In genomic region chr2:29787937-29788681, GRCm38 (mm10) we compare ENCODE assay signal across 8 mouse cellular contexts. TPM values are rescaled to one million over a fixed set of nuclear protein-coding genes. Genes with fewer than 3 reads are reported as not detected.
DNase-seq lines count a peak whose midpoint lies in the region; ATAC-seq lines count a peak whose summit lies in the region.

Gene Trub2 (minus strand): TSS chr2:29788502.

- peak; percentile 68 for DNase-seq in WW6 (ENCODE audit: low read depth, low spot score)
- peak; percentile 87 to 88 for DNase-seq in cerebellum, postnatal 36 days
- peak; percentile 90 to 93 for DNase-seq in frontal cortex, postnatal 36 days (ENCODE audit: low spot score in 2 of 2)
- DNase-seq in hindbrain, embryonic 14.5 days (ENCODE audit: low spot score) = peak; percentile 79
- DNase-seq in left cerebral cortex, adult 11 months (ENCODE audit: low spot score) = peak; percentile 71
- DNase-seq in lung, postnatal 36 days = peak; percentile 87
- peak; percentile 89 for DNase-seq in retina, postnatal 1 day
- DNase-seq in thymus, postnatal 4 days = peak; percentile 87

- peak within 1 kb of the TSS; percentile 77 for H3K9ac ChIP-seq in hindbrain, embryonic 14.5 days

- H3K4me1 ChIP-seq in hindbrain, embryonic 14.5 days (replicated peaks; ENCODE audit: control insufficient read depth, insufficient read depth, low read length) = peaks cover 13% of the 10 kb centered on the region

- H3K27me3 ChIP-seq in hindbrain, embryonic 14.5 days (ENCODE audit: control insufficient read depth, insufficient read depth, low read length) = no peaks in the 10 kb centered on the region

- under 1% methylated on average over 45 of the region's 45 CpGs for WGBS in hindbrain, embryonic 14.5 days

- H3K36me3 ChIP-seq in hindbrain, embryonic 14.5 days (replicated peaks; ENCODE audit: control insufficient read depth, insufficient read depth) = peaks cover 65% of the 10 kb centered on the region

- H3K27ac ChIP-seq in hindbrain, embryonic 14.5 days = peak within 1 kb of the TSS; percentile 68

- H3K4me3 ChIP-seq in hindbrain, embryonic 14.5 days (replicated peaks; ENCODE audit: low read length) = peak within 1 kb of the TSS; percentile 66

- peak; percentile 81 for ATAC-seq in hindbrain, embryonic 14.5 days (ENCODE audit: low FRiP score)

- H3K9me3 ChIP-seq in hindbrain, embryonic 14.5 days (ENCODE audit: control insufficient read depth, low read length) = no peaks in the 10 kb centered on the region

- H3K4me2 ChIP-seq in hindbrain, embryonic 14.5 days (replicated peaks) = peak within 1 kb of the TSS; percentile 85

RNA-seq across cellular contexts. Expression of gene Trub2, which starts in this region (rescaled TPM):
- polyA plus RNA-seq in hindbrain, embryonic 14.5 days (2014; fragmentation: Nextera tagmentation; extraction: Ambion mirVana) = 23.9 and 26.3 TPM in 2 replicates

Comparison
In these comparisons a context has a peak if more than half of its experiments do, and no peak if none do; other contexts are left out.
1. Peak in every context shown above with its lines: DNase-seq, ATAC-seq, H3K4me3 ChIP-seq and H3K27ac ChIP-seq.